Mouse (Mus musculus): ENCODE data around the gene Hdc. TPM values are rescaled to one million over a fixed set of nuclear protein-coding genes. Genes with fewer than 3 reads are reported as not detected.

Hdc gene
- total RNA-seq, 2 experiments from 2014 or later: 0.55 to 1.1 TPM

DNA sequence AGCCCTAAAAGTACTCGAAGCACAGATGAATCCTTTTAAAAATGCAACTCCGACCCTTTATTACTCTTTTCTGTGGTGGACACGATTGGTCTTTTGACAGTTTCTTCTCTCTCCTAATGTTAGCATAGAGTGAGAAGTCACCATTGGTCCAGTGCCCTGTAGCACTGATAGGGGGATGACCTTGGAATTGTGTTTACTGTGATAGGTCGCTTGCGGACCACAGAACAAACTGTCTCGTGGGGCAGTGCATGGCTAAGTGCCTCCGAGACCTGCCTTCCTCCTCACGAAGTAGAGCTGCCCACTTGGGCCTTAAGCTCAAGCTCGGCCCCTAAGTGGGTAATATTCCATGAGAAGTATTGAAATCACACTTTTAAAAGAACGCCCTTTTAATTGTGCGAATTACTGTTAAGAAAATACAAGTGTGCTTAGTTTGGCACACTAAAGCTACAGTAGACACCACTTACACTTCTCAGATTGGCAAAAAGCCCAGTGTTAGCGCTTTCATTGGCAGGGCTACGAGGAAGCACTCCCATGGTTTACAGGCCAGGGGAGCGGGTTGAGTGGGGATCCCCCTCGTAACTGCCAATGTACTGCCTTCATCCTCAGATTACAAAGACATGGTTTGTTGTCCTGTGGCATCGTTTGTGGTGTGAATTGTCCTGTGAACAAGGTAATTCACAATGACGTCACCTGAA, 55.5 kb downstream of the Hdc start:
- DNase-seq (ENCODE audit: low spot score in 2 of 2): no peak
- intact Hi-C loops (cut with DNase I): no loop called here

DNA sequence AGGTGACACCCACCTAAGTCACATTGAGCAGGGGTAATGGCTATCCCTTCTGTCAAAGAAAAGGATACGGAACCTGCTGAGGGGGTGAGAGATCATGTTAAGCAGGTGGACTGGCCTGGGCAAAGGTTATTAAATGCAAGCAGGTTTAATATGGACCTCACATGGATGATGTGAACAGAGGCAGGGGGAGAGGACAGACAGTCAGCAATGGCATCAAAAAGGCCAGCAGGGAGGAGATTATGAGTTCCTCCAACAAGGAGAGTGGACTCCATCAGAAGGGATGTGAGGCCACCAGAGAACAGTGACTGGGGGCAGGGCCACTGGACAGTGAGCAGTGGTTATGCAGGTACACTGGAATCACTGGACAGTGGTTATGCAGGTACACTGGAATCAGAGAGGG, 59.0 kb downstream of the Hdc start:
- DNase-seq (ENCODE audit: low spot score in 2 of 2): no peak
- intact Hi-C loops (cut with DNase I): no loop called here

DNA sequence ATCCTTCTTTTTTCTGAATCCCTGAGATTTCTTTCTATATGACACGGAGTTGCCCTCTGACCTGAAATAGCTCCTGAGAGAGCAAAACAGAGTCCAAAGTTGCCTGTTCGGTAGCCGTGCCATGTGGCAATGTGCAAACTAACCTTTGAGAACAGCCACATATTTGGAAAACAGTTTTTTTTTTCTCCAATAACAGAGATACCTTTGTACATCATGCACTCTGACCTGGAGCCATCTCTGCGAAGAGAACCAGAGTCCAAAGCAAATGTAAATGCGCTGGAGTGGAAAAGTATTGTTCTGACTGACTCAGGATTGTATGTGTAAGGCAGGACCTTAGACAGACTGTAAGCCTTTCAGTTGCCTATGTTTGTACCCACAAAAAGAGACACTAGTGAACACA, 63.6 kb downstream of the Hdc start:
- intact Hi-C loops (cut with DNase I): no loop called here

DNA sequence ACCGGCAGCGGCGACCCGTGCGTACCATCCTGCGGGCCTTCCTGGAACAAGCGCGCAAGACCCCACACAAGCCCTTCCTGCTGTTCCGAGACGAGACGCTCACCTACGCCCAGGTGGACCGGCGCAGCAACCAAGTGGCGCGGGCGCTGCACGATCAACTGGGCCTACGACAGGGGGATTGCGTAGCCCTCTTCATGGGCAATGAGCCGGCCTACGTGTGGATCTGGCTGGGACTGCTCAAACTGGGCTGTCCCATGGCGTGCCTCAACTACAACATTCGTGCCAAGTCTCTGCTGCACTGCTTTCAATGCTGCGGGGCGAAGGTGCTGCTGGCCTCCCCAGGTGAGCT, 65.8 kb downstream of the Hdc start:
- peak in 1 of 2 experiments; percentile 7 for DNase-seq (ENCODE audit: low spot score in 2 of 2)
- intact Hi-C loops (cut with DNase I): no loop called here

More for the DNA sequence above, 63.6 kb downstream of the Hdc start:
- no peak for DNase-seq (ENCODE audit: low spot score in 2 of 2)

DNA sequence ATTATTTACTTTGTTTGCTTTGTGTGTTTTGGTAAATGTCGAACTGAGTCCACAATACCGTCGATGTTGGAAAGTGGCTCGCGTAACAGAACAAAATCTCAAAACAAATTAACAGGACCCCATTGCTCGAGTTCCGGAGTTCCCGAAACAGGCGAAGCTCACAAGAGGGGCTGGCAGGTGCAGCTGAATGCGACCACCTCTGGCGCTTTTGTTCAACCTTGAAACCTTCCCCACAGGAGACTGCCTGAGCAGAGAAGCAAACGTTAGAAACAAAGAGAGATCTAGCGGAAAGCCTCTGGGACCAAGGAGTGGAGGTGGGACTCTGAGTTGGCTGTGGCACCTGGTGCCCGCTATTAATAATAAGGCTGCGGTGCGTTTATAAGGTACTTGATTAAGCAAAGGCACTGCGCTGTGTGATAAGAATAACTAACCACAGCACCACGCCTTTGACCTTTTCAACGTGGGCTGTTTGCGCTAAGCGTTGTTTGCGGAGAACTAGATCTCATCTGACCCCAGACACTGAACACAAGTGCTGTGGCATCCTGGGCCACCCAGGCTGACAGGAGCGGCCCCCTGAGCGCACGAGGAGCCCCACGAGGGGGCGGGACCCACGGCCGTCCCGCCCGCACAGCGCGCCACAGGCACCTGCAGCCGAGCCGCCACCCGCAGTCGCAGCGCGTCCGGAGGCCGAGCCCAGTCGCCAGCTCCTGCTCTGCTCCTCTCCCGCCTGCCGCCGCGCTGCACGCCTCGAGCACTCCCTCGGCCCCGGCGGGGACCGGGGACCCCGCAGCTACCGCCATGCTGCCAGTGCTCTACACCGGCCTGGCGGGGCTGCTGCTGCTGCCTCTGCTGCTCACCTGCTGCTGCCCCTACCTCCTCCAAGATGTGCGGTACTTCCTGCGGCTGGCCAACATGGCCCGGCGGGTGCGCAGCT, 66.5 kb downstream of the Hdc start, which contains the start of gene Slc27a2:
Slc27a2 (plus strand) TSS at position 51 of the 934 bp plus-strand sequence.
- DNase-seq (ENCODE audit: low spot score in 2 of 2): peak; percentile 8 to 21
- intact Hi-C loops (cut with DNase I): no loop called here

DNA sequence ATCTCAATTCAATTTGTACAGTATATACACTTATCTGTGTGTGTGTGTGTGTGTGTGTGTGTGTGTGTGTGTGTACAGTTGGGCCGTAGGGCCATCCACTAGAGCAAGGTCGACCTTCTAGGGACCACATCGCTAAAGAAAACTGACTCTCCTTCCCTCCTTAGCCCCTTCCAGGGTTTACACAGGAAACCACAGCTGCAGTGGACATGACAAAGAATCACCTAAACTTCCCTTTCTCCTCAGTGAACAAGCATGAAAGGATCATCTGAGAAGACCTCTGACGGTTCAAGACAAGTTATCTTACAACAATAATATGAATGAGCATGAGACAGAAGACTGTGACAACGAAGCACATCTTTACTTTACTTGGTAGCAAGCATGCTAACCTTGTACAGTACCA, 67.2 kb downstream of the Hdc start:
- DNase-seq (ENCODE audit: low spot score in 2 of 2): no peak
- intact Hi-C loops (cut with DNase I): no loop called here

DNA sequence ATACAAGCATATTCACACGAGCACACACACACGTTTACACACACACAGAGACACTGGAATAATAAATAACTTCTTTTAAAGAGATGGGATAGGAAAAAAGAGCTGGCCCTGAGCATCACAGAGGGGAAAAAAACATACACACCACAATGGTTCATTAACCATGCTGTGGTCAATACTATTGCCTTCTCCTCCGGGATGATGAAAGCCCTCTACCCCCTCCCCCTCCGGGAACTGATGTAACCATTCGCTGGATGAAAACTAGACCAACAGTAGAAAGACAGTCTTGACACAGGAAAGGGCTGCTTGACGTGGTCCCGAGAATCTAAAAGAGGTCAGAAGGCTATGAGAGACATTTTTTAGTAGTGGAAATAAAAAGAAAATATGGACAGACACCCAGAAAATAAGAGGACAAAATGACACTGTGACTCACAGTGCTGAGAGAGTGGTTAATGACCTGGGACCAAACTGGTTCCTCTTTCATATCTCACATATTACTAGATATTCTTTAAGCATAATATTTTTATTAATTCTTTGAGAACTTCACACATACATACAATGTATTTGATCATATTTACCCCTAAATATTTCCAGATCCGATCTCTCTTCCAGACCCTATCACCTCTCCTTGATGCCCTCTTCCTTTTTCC, 67.7 kb downstream of the Hdc start:
- intact Hi-C loops (cut with DNase I): no loop called here
- no peak for DNase-seq (ENCODE audit: low spot score in 2 of 2)

DNA sequence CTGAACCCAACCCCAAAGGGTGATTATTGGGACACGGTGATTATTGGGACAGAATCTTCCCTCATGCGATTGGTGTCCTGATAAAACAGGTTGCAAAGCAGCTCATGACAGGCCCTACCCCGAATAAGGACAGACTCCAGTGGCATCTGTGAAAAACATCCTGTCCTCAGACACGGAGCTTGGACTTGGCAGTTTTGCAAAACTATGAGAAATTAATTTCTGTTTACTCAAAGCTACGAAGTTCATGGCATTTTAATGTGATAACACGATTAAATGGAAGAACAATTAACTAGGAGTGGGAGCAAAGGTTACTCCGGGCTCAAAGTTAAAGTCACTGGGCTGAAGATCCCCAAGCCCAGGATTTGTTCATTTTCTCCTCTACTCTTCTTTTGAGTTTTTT, 69.4 kb downstream of the Hdc start:
- DNase-seq (ENCODE audit: low spot score in 2 of 2): no peak
- intact Hi-C loops (cut with DNase I): no loop called here

DNA sequence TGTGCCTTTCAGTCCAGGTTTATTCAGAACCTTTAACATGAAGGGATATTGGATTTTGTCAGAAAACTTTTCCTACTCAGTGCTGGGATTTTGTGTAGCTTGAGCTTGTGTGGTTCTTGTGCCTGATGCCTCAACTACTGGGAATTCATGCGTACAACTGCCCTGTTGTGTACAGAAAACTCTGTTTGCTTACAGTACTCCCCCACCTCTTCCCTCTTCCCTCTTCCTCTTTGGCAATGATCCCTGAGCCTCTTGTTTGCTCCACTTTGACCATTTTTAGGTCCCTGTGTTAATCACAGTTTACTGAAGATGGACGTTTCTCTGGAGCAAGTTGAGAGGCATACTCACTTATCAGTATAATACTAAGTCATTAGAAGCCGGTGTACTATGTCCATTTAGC, 72.7 kb downstream of the Hdc start:
- intact Hi-C loops (cut with DNase I): no loop called here
- DNase-seq (ENCODE audit: low spot score in 2 of 2): no peak

DNA sequence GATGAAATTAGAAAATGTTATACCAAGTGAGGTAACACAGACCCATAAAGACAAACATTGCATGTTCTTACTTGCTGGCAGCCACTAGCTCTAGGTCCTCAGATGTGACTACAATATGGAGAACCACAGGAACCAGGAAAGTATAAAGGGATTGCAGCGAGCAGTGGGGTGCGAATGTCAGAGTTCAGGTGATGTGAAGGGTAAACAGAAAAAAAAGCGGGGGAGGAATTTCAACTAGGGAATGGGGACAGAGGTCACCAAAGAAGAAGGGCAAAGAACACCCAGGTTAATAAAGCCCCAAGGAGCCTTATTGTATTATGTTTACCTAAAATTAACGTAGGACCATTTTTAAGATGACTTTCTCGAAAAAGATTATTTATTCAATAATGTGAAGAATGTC, 73.8 kb downstream of the Hdc start:
- intact Hi-C loops (cut with DNase I): no loop called here
- DNase-seq (ENCODE audit: low spot score in 2 of 2): no peak

Other genes with a start within 250 kb of the Hdc start
- gene Atp8b4, start 118.6 kb downstream of the Hdc start, total RNA-seq (2021): not detected
- 1 to 10 TPM; 6.0 to 6.2 TPM for gene Slc27a2, start 66.9 kb downstream of the Hdc start, total RNA-seq (2021)
- 10 to 100 TPM; 19.2 to 20.7 TPM for gene Gabpb1, start 57.0 kb upstream of the Hdc start, total RNA-seq (2021)
- 10 to 100 TPM; 44.5 to 46.3 TPM for gene Usp8, start 88.0 kb upstream of the Hdc start, total RNA-seq (2021)
- gene Usp50, start 164.2 kb upstream of the Hdc start, total RNA-seq (2021): under 1 TPM in 1 of 2 experiments, not detected in 1; 0.37 TPM

Measured in left cerebral cortex, postnatal 25 days (tissue).